Mouse (Mus musculus): ENCODE results near the gene Ildr1.

DNA sequence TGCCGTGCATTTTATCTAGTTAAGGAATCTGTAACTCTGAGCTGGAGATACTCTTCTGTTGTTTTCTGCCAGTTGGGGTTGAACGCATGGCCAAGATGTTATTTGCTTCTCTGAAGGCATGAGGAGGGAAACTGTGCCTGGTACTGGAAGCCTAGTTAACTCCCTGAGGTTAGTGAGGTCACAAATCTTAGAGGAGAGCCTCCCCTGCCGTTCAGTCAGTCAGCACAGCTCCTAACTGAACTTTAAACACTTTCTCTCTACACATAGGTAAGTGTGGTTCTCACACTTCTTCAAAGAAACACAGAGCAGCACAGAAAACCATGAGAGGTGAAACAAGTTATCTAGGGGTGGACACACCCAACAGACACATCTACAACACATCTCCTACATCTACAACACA lies 23.2 kb upstream of the Ildr1 start:
- no peak for TF ChIP-seq CTCF (IDR thresholded peaks at IDR 0.05; ENCODE audit: low read depth)
- no peak for TF ChIP-seq EP300 (IDR thresholded peaks at IDR 0.05; ENCODE audit: low read depth)
